12 mouse cellular contexts compared by ENCODE assay signal in genomic region chr1:74084752-74085151, GRCm38 (mm10). TPM values are rescaled to one million over a fixed set of nuclear protein-coding genes. Genes with fewer than 3 reads are reported as not detected.
DNase-seq lines count a peak whose midpoint lies in the region; ATAC-seq and TF ChIP-seq lines count a peak whose summit lies in the region.
"Had no signal": no experiment of that assay in that cellular context is flagged by ENCODE, and none has a peak within 500 bp of the region (broad histone marks: within the 10 kb centered on the region; RNA-seq: fewer than 3 reads in every experiment).

No protein-coding gene starts in this region.

- no peak for TF ChIP-seq CTCF in lung, adult 2 months (IDR thresholded peaks at IDR 0.05; ENCODE audit: insufficient read depth, low read length)

- ATAC-seq in heart, embryonic 11.5 days (replicated peaks; ENCODE audit: insufficient number of reproducible peaks, low FRiP score, low TSS enrichment), result no peak
- ATAC-seq in limb, embryonic 13.5 days (ENCODE audit: low FRiP score, low read depth), result no peak
- ATAC-seq: activated CD4-positive, CD25-positive, alpha-beta regulatory T cell, adult 4 months had no signal

- H3K4me1 ChIP-seq in heart, embryonic 11.5 days (ENCODE audit: control insufficient read depth, insufficient read depth, low read length), result peaks cover 30% of the 10 kb centered on the region
- H3K4me1 ChIP-seq in lung, adult 2 months (ENCODE audit: control insufficient read depth, insufficient read depth, low read length), result peaks cover 25% of the 10 kb centered on the region
- peaks cover 70% of the 10 kb centered on the region for H3K4me1 ChIP-seq in limb, embryonic 13.5 days

- intact Hi-C loops in heart, postnatal 14 days (cut with DNase I), result no loop called here

- TF ChIP-seq POLR2A in lung, adult 2 months (IDR thresholded peaks at IDR 0.05; ENCODE audit: borderline replicate concordance, extremely low read depth, low read depth, low read length), result no peak

- H3K27ac ChIP-seq in heart, embryonic 11.5 days (ENCODE audit: low read depth, low read length), result peak overlapping the region; percentile 22
- H3K27ac ChIP-seq in limb, embryonic 13.5 days, result peak overlapping the region; percentile 48; the same call in 1 of the 2 replicates

- H3K4me2 ChIP-seq in heart, embryonic 11.5 days, result no peak overlapping the region
- no peak overlapping the region for H3K4me2 ChIP-seq in limb, embryonic 13.5 days (replicated peaks)

- no peak for DNase-seq in heart, postnatal 14 days
- peak; percentile 27 for DNase-seq in lung, adult 2 months
- no peak for DNase-seq in lung, postnatal 14 days
- peak; percentile 60 for DNase-seq in Muller cell, postnatal 12 days (ENCODE audit: inconsistent ontology term)
- no peak for DNase-seq in cerebellum, postnatal 4 days (ENCODE audit: low spot score in 2 of 2)
- no peak for DNase-seq in right cerebral cortex, postnatal 25 days
- DNase-seq: layer of hippocampus, postnatal 36 days; retina, postnatal 1 day had no signal

- 40% methylated on average over 5 of the region's 5 CpGs for WGBS in heart, embryonic 11.5 days (ENCODE audit: insufficient replicate concordance)
- 49% methylated on average over 5 of the region's 5 CpGs for WGBS in lung, adult 2 months
- 25% methylated on average over 5 of the region's 5 CpGs for WGBS in limb, embryonic 13.5 days

- H3K9me3 ChIP-seq in heart, embryonic 11.5 days (replicated peaks; ENCODE audit: control insufficient read depth, low read length), result no peaks in the 10 kb centered on the region
- H3K9me3 ChIP-seq in limb, embryonic 13.5 days, result no peaks in the 10 kb centered on the region

- 0 out of 2 replicates have a peak, but pooled peaks cover 4% of the 10 kb centered on the region for H3K27me3 ChIP-seq in heart, embryonic 11.5 days (ENCODE audit: control insufficient read depth, insufficient read depth, low read length)
- H3K27me3 ChIP-seq in limb, embryonic 13.5 days, result no peaks in the 10 kb centered on the region

- H3K9ac ChIP-seq in heart, embryonic 11.5 days (ENCODE audit: low read depth, low read length), result no peak overlapping the region; the same call in 1 of the 2 replicates
- peak overlapping the region; percentile 50; the same call in 1 of the 2 replicates for H3K9ac ChIP-seq in limb, embryonic 13.5 days

- H3K36me3 ChIP-seq in heart, embryonic 11.5 days (ENCODE audit: control insufficient read depth, insufficient read depth, low read length), result no peaks in the 10 kb centered on the region
- H3K36me3 ChIP-seq in limb, embryonic 13.5 days, result no peaks in the 10 kb centered on the region

- no peak overlapping the region for H3K4me3 ChIP-seq in heart, embryonic 11.5 days (ENCODE audit: low read depth, low read length)
- no peak overlapping the region for H3K4me3 ChIP-seq in lung, adult 2 months (replicated peaks; ENCODE audit: extremely low read depth, low read depth, low read length)
- H3K4me3 ChIP-seq in limb, embryonic 13.5 days, result no peak overlapping the region

RNA-seq across cellular contexts. Expression of gene Tns1, which starts 39.5 kb away (rescaled TPM):
- polyA plus RNA-seq in heart, embryonic 11.5 days (2014; fragmentation: Nextera tagmentation; extraction: Ambion mirVana), result 71.9 and 75.6 TPM in 2 replicates
- total RNA-seq in heart, postnatal 14 days (2021), result 100 to 1,000 TPM; 677 to 755 TPM
- 781 and 1,078 TPM in 2 replicates for polyA plus RNA-seq in lung, adult 2 months (2012; rRNA removed)
- polyA plus RNA-seq in limb, embryonic 13.5 days (2015; fragmentation: Nextera tagmentation; extraction: Ambion mirVana), result 44.4 and 45.1 TPM in 2 replicates

RNA-seq across cellular contexts. Expression of gene Rufy4, which starts 40.6 kb away (rescaled TPM):
- polyA plus RNA-seq in heart, embryonic 11.5 days (2014; fragmentation: Nextera tagmentation; extraction: Ambion mirVana), result 0.21 and 0.39 TPM in 2 replicates
- 1 to 10 TPM; 1.4 to 1.5 TPM for total RNA-seq in heart, postnatal 14 days (2021)
- 1.4 and 1.6 TPM in 2 replicates for polyA plus RNA-seq in lung, adult 2 months (2012; rRNA removed)
- 0.15 and 0.33 TPM in 2 replicates for polyA plus RNA-seq in limb, embryonic 13.5 days (2015; fragmentation: Nextera tagmentation; extraction: Ambion mirVana)
- total RNA-seq: layer of hippocampus, postnatal 36 days had no signal
- polyA plus RNA-seq: activated CD4-positive, CD25-positive, alpha-beta regulatory T cell, adult 4 months; liver, embryonic 16.5 days had no signal

Comparison
In these comparisons a context has a peak if more than half of its experiments do, and no peak if none do; other contexts are left out.
1. DNase-seq: peak in lung, adult 2 months (single experiment) and Muller cell, postnatal 12 days (single experiment); none in heart, postnatal 14 days (0 of 2), lung, postnatal 14 days (single experiment), cerebellum, postnatal 4 days (0 of 2) and right cerebral cortex, postnatal 25 days (single experiment).
2. RNA of gene Tns1, which starts 39.5 kb away (polyA plus RNA-seq): 781 to 1,078 TPM in lung, adult 2 months; 71.9 to 75.6 TPM in heart, embryonic 11.5 days and 44.4 to 45.1 TPM in limb, embryonic 13.5 days; every median in the first group is over 10 times any median in the second.